Mouse (Mus musculus) CD4-positive naive resting alpha-beta T cell, adult 57 days (primary cell): ENCODE data around the gene Fbxl3. TPM values are rescaled to one million over a fixed set of nuclear protein-coding genes. Genes with fewer than 3 reads are reported as not detected.

ENCODE experiments used
- total RNA-seq: library from RNA; stranded (reverse); gene quantifications from one replicate; pipeline ENCODE4 v1.2.4, GENCODE M21; 2023

Fbxl3 gene
- total RNA-seq, result 201 TPM

GRCm38 (mm10) chr14:103099238-103099933 is at the start of gene Fbxl3:
TSS of gene Fbxl3 (minus strand) at chr14:103099566.

GRCm38 (mm10) chr14:103069864-103070611 is 29.3 kb downstream of the Fbxl3 start, which contains the start of gene Cln5:
TSS of gene Cln5 (plus strand) at chr14:103070216.

GRCm38 (mm10) chr14:103046677-103047076 is 52.7 kb downstream of the Fbxl3 start, which contains the start of gene Acod1:
TSS of gene Acod1 (plus strand) at chr14:103046977.

Other genes starting within 250 kb of the Fbxl3 start
- gene Kctd12, start 116.9 kb downstream of the Fbxl3 start, total RNA-seq, result 15.2 TPM
- gene Acod1, start 52.6 kb downstream of the Fbxl3 start, total RNA-seq, result 1.4 TPM
- 22.2 TPM for gene Cln5, start 29.4 kb downstream of the Fbxl3 start, total RNA-seq
- 145 TPM for gene Mycbp2, start 247.2 kb upstream of the Fbxl3 start, total RNA-seq